Mouse (Mus musculus) E14TG2a.4 (cell line): Measurements from ENCODE around the gene Hmg20a.

ENCODE experiments used
- CTCF ChIP-seq: conservative IDR thresholded peaks from 2 replicates; pipeline ENCODE4 v1.5.1; 2014; ENCODE audit warnings: low read length
- POU5F1 ChIP-seq: IDR thresholded peaks from 2 replicates; pipeline ENCODE4 v1.6.1; 2014; ENCODE audit warnings: low read length, borderline replicate concordance

GRCm38 (mm10) chr9:56374401-56374800 lies 44.0 kb upstream of the Hmg20a start:
- TF ChIP-seq CTCF, result no peak
- TF ChIP-seq POU5F1, result no peak
